Mouse (Mus musculus): ENCODE results near the gene Pou2f3.

GRCm38 (mm10) chr9:43107555-43107954 lies 102.6 kb downstream of the Pou2f3 start:
- no peak for TF ChIP-seq MYOD1 (IDR thresholded peaks at IDR 0.05; ENCODE audit: control insufficient read depth in 1 of 3, insufficient read length in 2 of 3, low read depth in 2 of 3)
- no peak for TF ChIP-seq POLR2A (IDR thresholded peaks at IDR 0.05; ENCODE audit: insufficient read length, low read depth)
- no peak for TF ChIP-seq POLR2AphosphoS2 (IDR thresholded peaks at IDR 0.05; ENCODE audit: insufficient read length, low read depth)
- no peak for TF ChIP-seq USF1 (IDR thresholded peaks at IDR 0.05; ENCODE audit: low read depth)
- TF ChIP-seq TCF12 (IDR thresholded peaks at IDR 0.05; ENCODE audit: insufficient read depth, poor library complexity, severe bottlenecking), result no peak
- no peak for TF ChIP-seq E2F4 (IDR thresholded peaks at IDR 0.05; ENCODE audit: insufficient read depth)

Measured in myocyte (in vitro differentiated cells).